Mouse (Mus musculus) lung, adult 2 months (tissue): ENCODE measurements around the gene Igsf3.

ENCODE experiments used
- CTCF ChIP-seq: fragments of 200-500 bp; IDR thresholded peaks from 2 replicates; pipeline ENCODE4 v1.5.1; 2011; ENCODE audit warnings: mild to moderate bottlenecking, low read length, control low read depth; ENCODE audit not compliant: insufficient read depth
- POLR2A ChIP-seq: fragments of 200-500 bp; IDR thresholded peaks from 2 replicates; pipeline ENCODE4 v1.6.1; 2011; ENCODE audit warnings: low read depth, mild to moderate bottlenecking, control low read depth, low read length, borderline replicate concordance; ENCODE audit errors: extremely low read depth

DNA sequence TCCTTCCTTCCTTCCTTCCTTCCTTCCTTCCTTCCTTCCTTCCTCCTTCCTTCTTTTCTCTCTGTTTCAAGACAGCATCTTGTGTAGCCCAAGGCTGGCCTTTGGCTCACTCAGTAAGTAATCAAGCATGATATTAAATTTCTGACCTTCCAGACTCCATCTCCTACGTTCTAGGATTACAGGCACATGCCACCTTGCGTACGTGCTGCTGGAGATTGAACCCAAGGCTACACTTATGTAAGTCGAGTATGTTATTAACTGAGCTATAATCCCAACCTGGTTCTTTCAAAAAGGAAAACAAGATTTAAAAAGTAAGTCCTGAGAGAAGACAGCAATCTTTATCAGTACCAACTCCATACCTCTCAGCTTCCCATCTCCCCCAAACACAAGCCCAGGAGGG, 124.7 kb downstream of the Igsf3 start:
- TF ChIP-seq CTCF (no peak), POLR2A (no peak)
